Mouse (Mus musculus) heart, adult 11 months (tissue): ENCODE measurements around the gene Tpk1.
A peak's percentile ranks its signal among the peaks of the same experiment; 100 is the strongest.
"Not testable (repeated sequence)": the region's sequence is repeated elsewhere in the genome, so short reads cannot be mapped to it uniquely, and the experiment has no call there.

Source experiments
- DNase-seq: peaks from one replicate; pipeline ENCODE4 v3.0.0; 2022

Gene Tpk1

DNA sequence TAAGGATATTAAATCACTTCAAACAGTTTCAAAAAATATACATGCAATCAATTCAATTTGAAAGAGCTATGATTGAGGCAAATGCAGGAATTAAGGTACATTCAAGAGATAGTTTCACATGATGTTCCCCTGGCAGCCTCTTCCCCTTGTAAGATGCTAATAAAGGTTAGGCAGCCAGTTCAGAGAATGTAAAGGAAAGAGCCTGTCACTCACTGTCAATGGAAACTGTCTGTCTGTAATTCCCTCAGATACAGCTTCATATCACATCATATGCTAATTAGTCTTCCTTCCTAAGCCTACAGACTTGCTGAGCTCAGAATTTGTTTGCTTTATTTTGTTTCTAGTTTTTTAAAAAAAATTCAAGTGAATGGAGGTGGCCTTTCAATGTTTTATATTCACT lies 147.7 kb downstream of the Tpk1 start:
- DNase-seq: no peak

DNA sequence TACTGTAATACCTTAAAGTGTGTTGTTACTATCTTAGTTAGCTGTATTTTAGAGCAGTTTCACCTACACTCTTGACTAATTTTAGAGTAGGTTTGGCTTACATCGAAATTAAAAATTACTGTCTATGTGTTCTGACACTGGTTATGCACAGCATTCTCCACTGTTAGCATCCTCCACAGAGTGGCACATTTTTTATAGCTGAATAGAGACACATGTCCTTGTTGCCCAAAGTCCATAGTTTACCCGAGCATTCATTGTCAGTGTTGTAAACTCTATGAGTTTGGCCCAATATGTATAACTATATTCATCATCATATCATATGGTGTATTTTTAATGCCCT lies 148.8 kb downstream of the Tpk1 start:
- DNase-seq: no peak

- DNase-seq: no peak
Measured at GRCm38 (mm10) chr6:43516593-43517315, 149.3 kb downstream of the Tpk1 start.

DNA sequence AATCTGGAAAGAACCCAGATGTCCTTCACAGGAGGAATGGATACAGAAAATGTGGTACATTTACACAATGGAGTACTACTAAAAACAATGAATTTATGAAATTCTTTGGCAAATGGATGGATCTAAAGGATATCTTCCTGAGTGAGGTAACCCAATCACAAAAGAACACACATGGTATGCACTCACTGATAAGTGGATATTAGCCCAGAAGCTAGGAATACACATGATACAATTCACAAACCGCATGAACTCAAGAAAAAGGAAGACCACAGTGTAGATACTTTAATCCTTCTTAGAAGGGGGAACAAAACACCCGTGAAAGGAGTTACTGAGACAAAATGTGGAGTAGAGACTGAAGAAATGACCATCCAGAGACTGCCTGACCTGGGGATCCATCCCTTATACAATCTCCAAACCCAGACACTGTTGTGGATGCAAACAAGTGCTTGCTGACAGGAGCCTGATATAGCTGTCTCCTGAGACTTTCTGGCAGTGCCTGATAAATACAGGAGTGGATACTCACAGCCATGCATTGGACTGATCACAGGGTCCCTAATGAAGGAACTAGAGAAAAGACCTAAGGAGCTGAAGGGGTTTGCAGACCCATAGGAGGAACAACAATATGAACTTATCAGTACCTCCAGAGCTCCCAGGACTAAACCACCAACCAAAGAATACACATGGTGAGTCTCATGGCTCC lies 159.2 kb downstream of the Tpk1 start:
- DNase-seq: not testable (repeated sequence)

DNA sequence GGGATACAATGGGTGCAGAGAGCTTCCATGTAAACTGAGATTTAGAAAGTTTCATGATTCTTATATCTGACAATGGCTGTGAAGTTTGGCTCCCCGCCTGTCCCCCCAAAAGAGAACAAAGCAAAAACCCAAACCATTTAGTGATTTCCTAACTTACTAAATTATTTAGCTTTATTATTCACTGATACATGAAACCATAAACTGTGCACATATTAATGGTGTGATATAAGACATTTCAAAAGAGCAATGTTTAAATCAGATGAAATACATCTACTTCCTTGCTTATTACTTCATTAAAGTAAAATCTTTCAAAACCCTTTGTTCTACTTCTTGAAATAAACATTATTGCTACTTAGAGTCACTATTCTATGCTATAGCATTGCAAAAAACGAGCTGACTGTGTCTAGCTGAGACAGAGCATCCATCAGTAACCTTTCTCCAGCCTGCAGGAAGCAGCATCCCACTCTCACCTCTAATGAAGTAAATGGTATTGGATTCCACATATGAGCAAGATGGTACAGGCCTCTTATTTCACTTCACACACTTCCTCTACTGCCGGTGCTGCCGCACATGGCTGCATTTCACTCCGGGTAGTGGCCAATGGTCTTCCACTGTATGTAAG lies 161.4 kb downstream of the Tpk1 start:
- DNase-seq: no peak

DNA sequence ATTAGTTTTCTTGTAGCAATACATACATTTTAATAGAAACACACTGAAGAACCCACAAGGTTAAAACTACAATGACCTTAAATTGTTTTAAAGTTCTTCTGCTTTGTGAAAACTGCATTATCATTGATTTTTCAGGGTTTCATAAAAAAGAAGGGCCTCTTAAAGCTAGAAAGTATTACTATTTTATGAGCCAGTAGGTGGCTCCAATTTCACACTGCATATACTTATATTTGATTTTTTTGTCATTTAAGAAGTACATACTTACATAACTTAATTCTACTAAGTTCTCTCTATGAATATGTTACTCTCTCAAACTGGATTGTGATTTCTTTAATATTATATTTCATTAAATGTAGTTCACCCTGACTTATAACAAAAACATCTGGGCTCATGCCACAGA lies 173.7 kb downstream of the Tpk1 start:
- DNase-seq: no peak

DNA sequence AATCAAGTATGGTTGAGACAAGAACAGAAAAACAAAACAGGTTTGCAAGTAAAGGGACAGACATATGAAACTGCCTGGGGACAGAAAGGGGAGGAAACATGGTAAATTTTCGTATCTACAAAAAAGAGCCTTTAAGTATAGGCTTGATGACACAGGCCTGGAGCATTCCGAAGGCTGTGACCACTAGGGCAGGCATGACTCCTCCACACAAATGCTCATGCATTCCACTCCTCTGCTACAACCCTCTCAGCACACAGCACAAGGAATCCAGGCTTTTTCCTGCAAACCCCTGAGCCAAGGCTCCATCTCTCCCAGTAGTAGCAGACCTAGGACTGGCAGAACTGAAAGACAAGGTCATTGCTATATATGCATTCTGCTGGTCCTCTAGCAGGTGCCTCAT lies 179.4 kb downstream of the Tpk1 start:
- no peak for DNase-seq

GRCm38 (mm10) chr6:43480687-43481086 lies 185.4 kb downstream of the Tpk1 start:
- no peak for DNase-seq

- DNase-seq: no peak
Measured at GRCm38 (mm10) chr6:43478810-43479209, 187.3 kb downstream of the Tpk1 start.

DNA sequence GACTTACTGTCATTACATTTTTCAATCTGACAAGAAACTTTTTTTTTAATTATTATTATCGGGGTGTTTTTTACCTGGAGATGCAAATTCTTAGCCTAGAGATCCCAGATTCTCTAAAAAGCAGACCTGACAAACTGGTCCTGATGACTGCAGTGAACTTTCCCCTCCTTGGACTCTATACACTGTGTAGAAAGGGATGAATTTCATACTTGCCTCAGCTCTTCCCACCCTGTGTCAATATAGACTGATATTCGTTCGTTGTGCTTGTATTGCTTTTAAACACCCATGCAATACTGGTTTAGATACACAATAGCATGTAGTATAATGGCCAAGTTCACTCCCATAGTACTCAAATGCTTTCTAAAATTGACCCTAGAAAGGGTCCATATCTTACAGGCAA lies 189.7 kb downstream of the Tpk1 start:
- DNase-seq: no peak

DNA sequence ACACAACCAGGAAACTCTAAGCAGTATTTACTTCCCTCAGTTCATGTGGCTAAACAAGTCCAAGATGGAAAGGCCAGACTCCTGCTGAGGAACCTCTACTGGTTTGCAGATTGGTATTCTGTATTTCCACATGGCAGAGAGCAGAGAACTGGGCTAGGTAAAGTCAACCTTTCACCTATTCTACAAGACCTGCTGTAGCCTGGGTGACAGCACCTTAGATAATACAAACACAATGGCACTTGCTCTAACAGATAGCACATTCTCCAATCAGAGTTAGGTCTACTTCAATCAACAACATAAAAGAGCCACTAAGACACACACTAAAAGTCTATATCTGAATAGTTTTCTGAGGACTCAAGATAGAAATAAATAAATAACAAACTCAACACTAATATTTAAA lies 190.2 kb downstream of the Tpk1 start:
- no peak for DNase-seq

DNA sequence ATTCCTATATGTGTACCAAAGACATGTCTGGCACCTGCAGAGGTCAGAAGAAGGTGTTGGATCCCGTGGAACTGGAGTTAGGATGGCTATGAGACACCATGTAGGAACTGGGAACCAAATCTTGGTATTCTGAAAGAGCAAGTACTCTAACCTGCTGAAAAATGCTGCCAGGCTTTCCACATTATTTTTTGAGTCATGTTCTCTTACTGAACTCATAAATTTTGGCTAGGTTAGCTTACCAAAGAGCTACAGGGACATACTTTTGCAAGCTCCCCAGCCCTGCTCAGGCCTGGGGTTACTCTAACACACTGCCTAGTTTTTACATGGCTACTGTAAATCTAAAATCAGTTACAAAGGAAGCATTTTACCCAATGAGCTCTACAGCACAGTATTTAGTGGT lies 194.5 kb downstream of the Tpk1 start:
- no peak for DNase-seq

DNA sequence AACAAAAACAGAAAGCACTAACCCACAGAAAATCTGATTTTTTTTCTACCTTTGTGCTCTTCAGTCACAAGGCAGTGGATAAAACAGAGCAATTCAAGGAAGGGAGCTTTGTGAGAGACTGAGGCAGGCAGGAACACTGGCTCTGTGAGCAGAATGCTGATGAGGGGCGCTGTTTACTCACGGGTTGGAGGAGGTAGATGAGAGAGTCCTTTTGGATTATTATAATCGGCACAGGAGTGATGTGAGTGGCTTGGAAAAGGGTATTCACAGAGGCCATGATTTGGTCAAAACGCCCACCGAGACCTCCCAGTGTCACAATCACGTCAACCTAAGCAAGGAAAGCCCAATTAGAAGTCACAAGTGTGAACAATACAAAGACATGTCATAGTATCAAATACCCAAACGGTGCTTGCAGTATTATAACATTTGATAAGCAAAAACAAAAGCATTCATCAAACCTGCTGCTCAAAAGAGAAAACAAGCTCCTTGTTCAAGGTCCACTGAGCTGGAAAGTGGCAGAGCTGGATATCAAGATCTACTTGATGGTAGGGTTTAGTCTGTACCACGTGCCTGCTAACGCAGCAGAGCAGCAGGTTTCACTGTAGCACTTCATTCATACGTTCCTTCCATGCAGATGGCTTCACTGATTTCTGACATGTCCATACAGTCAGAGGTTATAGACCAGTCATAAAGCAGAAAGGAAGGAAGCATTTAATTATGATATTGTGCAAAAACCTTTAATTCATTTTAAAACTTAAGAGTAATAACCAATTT lies 197.1 kb downstream of the Tpk1 start:
- no peak for DNase-seq

- DNase-seq: no peak
Measured at GRCm38 (mm10) chr6:43462849-43463369, 203.2 kb downstream of the Tpk1 start.

GRCm38 (mm10) chr6:43462189-43462848 lies 203.8 kb downstream of the Tpk1 start:
- no peak for DNase-seq

DNA sequence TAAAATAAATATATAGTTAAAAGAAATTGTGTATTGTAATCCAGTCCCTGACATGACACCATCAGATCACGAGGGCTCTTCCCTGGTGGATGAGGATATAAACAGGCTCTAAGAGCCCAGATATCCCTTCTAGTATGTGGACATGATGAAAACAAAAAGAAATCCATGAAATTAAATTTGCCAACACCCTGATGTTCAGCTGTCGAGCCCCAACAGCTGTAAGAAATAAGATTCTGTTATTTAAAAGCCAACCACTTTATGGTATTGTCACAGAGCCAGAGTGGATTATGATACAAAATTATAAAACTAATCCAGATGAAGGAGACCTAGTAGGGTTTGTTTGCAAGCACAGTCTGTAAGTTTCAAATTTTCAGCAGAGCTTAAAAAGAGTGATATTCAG lies 207.0 kb downstream of the Tpk1 start:
- DNase-seq: no peak

GRCm38 (mm10) chr6:43457989-43458388 lies 208.1 kb downstream of the Tpk1 start:
- no peak for DNase-seq

- no peak for DNase-seq
Measured at GRCm38 (mm10) chr6:43449498-43449897, 216.6 kb downstream of the Tpk1 start.

DNA sequence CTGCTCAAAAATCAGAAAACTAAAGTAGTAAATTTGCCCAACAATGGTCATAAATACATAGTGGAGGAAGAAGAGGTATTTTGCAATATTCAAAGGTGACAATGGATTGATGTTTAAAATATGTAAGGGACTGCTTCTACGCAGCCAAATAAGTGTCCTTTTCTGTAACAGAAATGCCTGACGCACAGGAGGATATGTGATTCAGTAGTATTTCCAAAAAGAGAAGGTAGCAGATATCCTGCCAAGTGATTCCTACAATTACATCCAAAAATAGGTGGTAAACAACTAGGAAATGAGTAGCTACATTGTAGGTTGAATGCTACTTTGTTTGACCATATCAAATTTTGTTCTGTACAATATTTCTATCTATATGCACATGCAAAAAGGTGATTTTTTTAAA lies 220.2 kb downstream of the Tpk1 start:
- DNase-seq: no peak

DNA sequence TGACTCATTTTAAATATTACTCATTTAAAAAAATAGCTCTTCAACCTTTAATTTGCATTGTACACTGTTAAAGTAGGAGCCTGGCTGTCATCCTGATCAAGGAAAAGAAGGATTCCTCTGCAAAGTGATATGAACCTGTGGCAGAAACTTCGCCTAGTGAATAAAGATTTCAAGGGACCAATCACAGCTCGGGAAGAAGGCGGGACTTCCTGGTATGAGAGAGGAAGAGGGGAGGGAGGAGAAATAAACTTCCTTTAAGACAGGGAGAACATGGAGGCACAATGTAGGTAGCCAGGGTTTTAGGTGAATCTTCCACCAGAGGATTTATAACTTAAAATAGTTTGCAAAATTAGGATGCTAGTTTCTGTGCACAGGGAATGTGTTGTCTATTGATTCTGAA lies 223.9 kb downstream of the Tpk1 start:
- DNase-seq: no peak

GRCm38 (mm10) chr6:43435987-43436541 lies 230.0 kb downstream of the Tpk1 start:
- DNase-seq: no peak

DNA sequence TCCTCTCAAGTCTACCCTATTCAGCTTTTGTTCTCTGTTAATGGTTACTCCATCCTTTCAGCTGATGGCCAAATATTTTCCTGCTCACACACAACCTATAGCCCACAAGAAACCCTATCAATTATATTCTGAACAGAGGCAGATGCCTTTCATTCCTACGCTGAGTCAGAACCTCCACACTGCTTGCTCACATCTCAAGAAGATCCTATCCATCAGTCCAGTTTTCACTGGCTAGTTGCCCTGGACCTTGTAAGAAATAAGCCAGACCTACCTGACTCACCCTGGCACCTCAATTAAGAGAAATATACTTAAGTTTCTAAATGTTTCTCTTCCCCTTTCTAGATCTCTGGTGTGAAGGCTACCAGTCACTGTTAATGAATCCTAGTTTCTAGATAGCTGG lies 231.7 kb downstream of the Tpk1 start:
- no peak for DNase-seq

- DNase-seq: peak; percentile 34
Measured at GRCm38 (mm10) chr6:43424978-43425377, 241.1 kb downstream of the Tpk1 start.
